Mouse (Mus musculus): ENCODE measurements at regions not wholly inside any gene's neighbourhood (a gene's known extent, or its start where the extent isn't known, plus 50 kb on each side); places are given as distances from the start of the nearest gene placed in this dataset.

DNA sequence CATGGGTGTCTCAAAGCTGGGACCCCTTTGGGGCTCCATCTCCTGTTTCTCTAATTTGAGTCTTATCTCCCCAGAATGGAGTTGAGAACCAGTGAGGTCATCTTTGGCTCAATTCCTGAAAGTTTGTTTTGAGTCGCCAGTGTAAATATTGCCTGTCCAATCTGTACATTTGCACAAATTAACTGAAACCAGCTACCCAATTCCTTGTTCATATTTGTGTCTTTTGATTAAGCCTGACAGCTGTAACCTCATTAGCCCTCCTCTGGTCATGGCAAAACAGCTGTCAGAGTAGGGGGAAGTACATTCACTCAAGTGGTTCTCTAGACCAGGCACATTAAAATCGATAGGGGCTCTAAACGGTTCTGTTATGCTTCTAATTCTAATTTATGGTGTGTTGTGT, 177.0 kb downstream of the Rps12 start:
- no peak for TF ChIP-seq RAD21 (IDR thresholded peaks at IDR 0.05; ENCODE audit: low read depth, low read length)
- no peak for TF ChIP-seq POLR2A (IDR thresholded peaks at IDR 0.05; ENCODE audit: low read depth, low read length)
- TF ChIP-seq CTCF (conservative IDR thresholded peaks at IDR 0.05 in 1 of 2, IDR thresholded peaks at IDR 0.05 in 1 of 2; ENCODE audit: low read depth in 2 of 2, low read length in 2 of 2): no peak
- TF ChIP-seq ZC3H11A (IDR thresholded peaks at IDR 0.05; ENCODE audit: low read depth, low read length): no peak

Data from CH12.LX (cell line).